Mouse (Mus musculus): ENCODE measurements around the gene Sh3tc1. TPM values are rescaled to one million over a fixed set of nuclear protein-coding genes. Genes with fewer than 3 reads are reported as not detected.

Sh3tc1 gene
- polyA plus RNA-seq, 1 experiment = 1.4 TPM

GRCm38 (mm10) chr5:35666152-35666551, 73.6 kb downstream of the Sh3tc1 start:
- no peak overlapping the region for H3K4me3 ChIP-seq (ENCODE audit: insufficient read depth, low read length)
- TF ChIP-seq CTCF (IDR thresholded peaks at IDR 0.05; ENCODE audit: extremely low read depth, insufficient read depth, low read length) (no peak), POLR2A (IDR thresholded peaks at IDR 0.05; ENCODE audit: extremely low read depth, insufficient read depth, low read length) (no peak)
- H3K27ac ChIP-seq (ENCODE audit: insufficient read depth, low read length) = no peak overlapping the region
- no peaks in the 10 kb centered on the region for H3K4me1 ChIP-seq (ENCODE audit: control insufficient read depth, insufficient read depth, low read length)

DNA sequence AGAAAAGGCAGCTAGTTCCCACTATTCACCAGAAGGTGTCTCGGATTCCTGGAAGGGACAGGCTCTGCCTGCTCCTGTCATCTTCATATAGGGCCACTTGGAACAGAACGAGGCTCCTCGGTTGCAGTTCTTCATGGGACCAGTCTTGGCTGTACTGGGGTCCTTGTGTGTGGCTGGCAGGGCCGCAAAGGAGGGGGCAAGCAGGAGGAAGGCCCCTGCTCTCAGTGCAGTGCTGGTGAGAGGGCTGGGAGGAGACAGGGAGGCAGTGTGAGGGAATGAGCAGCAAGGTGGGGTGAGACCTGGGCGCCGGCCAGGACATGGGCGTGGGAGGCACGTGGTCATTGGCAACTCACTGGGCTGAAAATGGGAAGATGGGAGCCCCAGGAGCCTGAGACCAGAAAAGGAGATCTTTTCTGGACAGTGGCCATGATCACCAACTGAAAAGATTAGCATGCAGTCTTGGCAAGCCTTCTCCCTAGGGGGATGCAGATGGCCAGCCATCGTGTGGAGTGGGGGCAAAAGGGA, 77.7 kb downstream of the Sh3tc1 start:
- TF ChIP-seq POLR2A (IDR thresholded peaks at IDR 0.05; ENCODE audit: extremely low read depth, insufficient read depth, low read length) (no peak), CTCF (IDR thresholded peaks at IDR 0.05; ENCODE audit: extremely low read depth, insufficient read depth, low read length) (no peak)
- H3K4me3 ChIP-seq (ENCODE audit: insufficient read depth, low read length) = no peak overlapping the region
- no peak overlapping the region for H3K27ac ChIP-seq (ENCODE audit: insufficient read depth, low read length)
- no peaks in the 10 kb centered on the region for H3K4me1 ChIP-seq (ENCODE audit: control insufficient read depth, insufficient read depth, low read length)

DNA sequence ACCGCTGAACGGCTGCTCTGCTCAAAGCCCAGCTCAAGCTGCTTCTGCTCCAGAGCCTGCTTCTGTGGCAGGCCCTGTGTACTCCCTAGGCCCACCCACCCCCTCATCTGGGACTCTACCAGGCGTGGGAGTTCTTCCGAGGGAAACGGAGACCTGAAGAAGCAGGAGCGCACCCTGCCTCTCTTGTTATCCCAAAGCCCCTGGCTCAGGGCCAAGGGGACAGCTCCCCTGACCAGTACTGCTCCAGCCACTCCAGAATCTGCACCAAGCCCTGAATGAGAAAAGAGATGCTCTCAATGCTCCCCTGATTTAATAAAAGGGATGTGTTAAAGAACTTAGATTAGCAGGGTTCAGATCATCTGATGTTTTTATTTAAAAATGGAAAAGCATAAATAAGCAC, 78.6 kb downstream of the Sh3tc1 start:
- no peaks in the 10 kb centered on the region for H3K4me1 ChIP-seq (ENCODE audit: control insufficient read depth, insufficient read depth, low read length)
- H3K27ac ChIP-seq (ENCODE audit: insufficient read depth, low read length) = no peak overlapping the region
- no peak for TF ChIP-seq POLR2A (IDR thresholded peaks at IDR 0.05; ENCODE audit: extremely low read depth, insufficient read depth, low read length)
- TF ChIP-seq CTCF (IDR thresholded peaks at IDR 0.05; ENCODE audit: extremely low read depth, insufficient read depth, low read length) = no peak
- no peak overlapping the region for H3K4me3 ChIP-seq (ENCODE audit: insufficient read depth, low read length)

DNA sequence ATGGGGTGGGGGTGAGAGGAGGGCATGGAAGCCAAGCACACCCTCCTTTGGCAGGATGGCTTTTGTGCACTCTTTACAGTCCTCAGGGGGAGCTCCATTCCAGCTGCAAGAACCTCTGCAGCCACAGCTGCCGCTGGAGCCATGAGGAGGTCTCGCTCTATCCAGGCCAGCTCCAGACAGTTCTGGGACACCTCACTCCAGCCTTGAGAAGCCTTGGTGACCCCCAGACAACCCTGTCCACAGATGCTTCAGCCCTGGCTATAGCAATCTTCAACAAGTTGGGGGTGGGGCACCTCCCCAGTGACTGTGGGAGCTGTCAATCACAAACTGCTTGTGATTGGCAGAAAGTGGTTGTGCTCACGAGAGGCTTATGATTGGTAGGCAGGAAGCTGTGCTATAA, 80.3 kb downstream of the Sh3tc1 start:
- TF ChIP-seq POLR2A (IDR thresholded peaks at IDR 0.05; ENCODE audit: extremely low read depth, insufficient read depth, low read length) (no peak), CTCF (IDR thresholded peaks at IDR 0.05; ENCODE audit: extremely low read depth, insufficient read depth, low read length) (no peak)
- H3K4me3 ChIP-seq (ENCODE audit: insufficient read depth, low read length) = no peak overlapping the region
- no peaks in the 10 kb centered on the region for H3K4me1 ChIP-seq (ENCODE audit: control insufficient read depth, insufficient read depth, low read length)
- no peak overlapping the region for H3K27ac ChIP-seq (ENCODE audit: insufficient read depth, low read length)

- Histone ChIP-seq H3K4me3 (ENCODE audit: insufficient read depth, low read length) (no peak overlapping the region), H3K27ac (ENCODE audit: insufficient read depth, low read length) (no peak overlapping the region), H3K4me1 (ENCODE audit: control insufficient read depth, insufficient read depth, low read length) (no peaks in the 10 kb centered on the region)
- TF ChIP-seq CTCF (IDR thresholded peaks at IDR 0.05; ENCODE audit: extremely low read depth, insufficient read depth, low read length) = no peak
- no peak for TF ChIP-seq POLR2A (IDR thresholded peaks at IDR 0.05; ENCODE audit: extremely low read depth, insufficient read depth, low read length)
These were observed 83.9 kb downstream of the Sh3tc1 start for GRCm38 (mm10) chr5:35655753-35656485.

DNA sequence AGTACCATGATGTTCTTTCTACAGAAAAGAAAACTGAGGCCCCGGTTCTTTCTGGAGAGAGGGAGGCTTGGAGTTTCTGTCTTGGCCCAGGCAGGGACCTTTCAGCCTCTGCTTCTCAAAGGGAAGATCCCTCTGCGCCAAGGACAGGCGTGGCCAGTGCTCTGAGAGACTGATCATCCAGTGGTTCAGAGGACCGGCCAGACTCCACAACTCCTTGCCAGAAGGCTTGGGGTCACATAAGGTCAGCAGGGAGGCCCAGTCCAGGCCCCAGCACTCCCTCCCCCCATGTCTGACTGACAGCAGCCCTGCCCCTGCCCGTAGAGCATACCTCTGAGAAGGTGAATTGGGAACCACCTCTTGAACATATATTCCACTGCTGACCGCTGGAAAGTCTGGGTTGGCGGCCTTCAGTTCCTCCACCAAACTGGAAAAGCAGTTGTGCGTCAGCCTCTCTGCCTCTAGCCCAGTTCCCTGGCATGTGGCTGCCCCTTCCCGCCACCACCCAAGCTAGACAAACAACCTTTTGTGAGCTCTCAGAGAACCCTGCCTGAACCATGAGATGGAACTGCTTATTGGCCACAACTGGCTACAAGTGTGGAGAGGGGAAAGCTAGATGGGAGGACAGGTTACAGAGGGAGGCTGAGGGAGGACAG, 85.9 kb downstream of the Sh3tc1 start:
- Histone ChIP-seq H3K4me1 (ENCODE audit: control insufficient read depth, insufficient read depth, low read length) (no peaks in the 10 kb centered on the region), H3K27ac (ENCODE audit: insufficient read depth, low read length) (no peak overlapping the region), H3K4me3 (ENCODE audit: insufficient read depth, low read length) (no peak overlapping the region)
- TF ChIP-seq POLR2A (IDR thresholded peaks at IDR 0.05; ENCODE audit: extremely low read depth, insufficient read depth, low read length) (no peak), CTCF (IDR thresholded peaks at IDR 0.05; ENCODE audit: extremely low read depth, insufficient read depth, low read length) (no peak)

GRCm38 (mm10) chr5:35652872-35653271, 86.9 kb downstream of the Sh3tc1 start:
- Histone ChIP-seq H3K27ac (ENCODE audit: insufficient read depth, low read length) (no peak overlapping the region), H3K4me3 (ENCODE audit: insufficient read depth, low read length) (no peak overlapping the region), H3K4me1 (ENCODE audit: control insufficient read depth, insufficient read depth, low read length) (no peaks in the 10 kb centered on the region)
- no peak for TF ChIP-seq CTCF (IDR thresholded peaks at IDR 0.05; ENCODE audit: extremely low read depth, insufficient read depth, low read length)
- TF ChIP-seq POLR2A (IDR thresholded peaks at IDR 0.05; ENCODE audit: extremely low read depth, insufficient read depth, low read length) = no peak

DNA sequence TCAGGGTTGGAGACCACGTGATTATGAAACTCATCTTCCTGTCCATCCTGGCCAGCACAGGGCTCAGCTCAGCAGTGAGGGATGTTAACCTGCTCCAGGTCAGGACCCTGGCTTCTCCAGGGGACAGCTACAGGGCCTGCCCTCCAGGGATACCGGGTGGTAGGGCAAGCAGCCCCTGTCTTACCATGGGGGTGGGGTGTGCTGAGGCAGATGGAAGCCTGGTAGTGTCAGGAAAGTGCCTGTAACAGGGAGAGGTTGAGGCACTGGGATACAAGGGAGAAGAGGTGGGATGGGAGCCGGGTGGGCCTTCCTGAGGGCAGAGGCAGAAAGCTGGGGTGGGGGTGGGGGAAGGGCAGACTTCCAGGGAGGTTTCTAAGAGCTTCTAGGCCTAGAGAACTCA, 87.5 kb downstream of the Sh3tc1 start:
- Histone ChIP-seq H3K27ac (ENCODE audit: insufficient read depth, low read length) (no peak overlapping the region), H3K4me1 (ENCODE audit: control insufficient read depth, insufficient read depth, low read length) (no peaks in the 10 kb centered on the region), H3K4me3 (ENCODE audit: insufficient read depth, low read length) (no peak overlapping the region)
- no peak for TF ChIP-seq POLR2A (IDR thresholded peaks at IDR 0.05; ENCODE audit: extremely low read depth, insufficient read depth, low read length)
- no peak for TF ChIP-seq CTCF (IDR thresholded peaks at IDR 0.05; ENCODE audit: extremely low read depth, insufficient read depth, low read length)

- Histone ChIP-seq H3K4me1 (ENCODE audit: control insufficient read depth, insufficient read depth, low read length) (no peaks in the 10 kb centered on the region), H3K4me3 (ENCODE audit: insufficient read depth, low read length) (no peak overlapping the region), H3K27ac (ENCODE audit: insufficient read depth, low read length) (no peak overlapping the region)
- TF ChIP-seq POLR2A (IDR thresholded peaks at IDR 0.05; ENCODE audit: extremely low read depth, insufficient read depth, low read length) (no peak), CTCF (IDR thresholded peaks at IDR 0.05; ENCODE audit: extremely low read depth, insufficient read depth, low read length) (no peak)
These were observed 91.6 kb downstream of the Sh3tc1 start for GRCm38 (mm10) chr5:35648230-35648629.

DNA sequence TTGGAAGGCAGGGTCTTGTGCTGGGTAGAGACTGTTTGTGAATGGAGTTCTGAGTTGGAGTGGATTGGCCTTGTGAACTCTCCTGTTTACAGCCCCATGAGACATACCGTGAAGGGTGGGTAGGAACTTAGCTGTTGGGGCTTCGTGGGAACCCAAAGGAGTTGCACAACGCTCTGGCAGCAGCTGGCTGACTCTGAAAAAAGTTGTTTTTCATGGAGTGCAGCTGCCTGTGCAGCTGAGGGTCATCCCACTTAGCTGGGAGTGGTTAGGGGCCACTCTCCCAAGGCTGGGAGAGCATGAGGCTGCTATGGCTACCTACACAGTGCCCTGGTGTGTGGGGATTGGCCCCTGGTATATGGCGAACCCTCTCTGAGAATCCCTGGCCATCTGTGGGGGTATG, 92.2 kb downstream of the Sh3tc1 start:
- no peak overlapping the region for H3K27ac ChIP-seq (ENCODE audit: insufficient read depth, low read length)
- no peak overlapping the region for H3K4me3 ChIP-seq (ENCODE audit: insufficient read depth, low read length)
- H3K4me1 ChIP-seq (ENCODE audit: control insufficient read depth, insufficient read depth, low read length) = no peaks in the 10 kb centered on the region
- TF ChIP-seq POLR2A (IDR thresholded peaks at IDR 0.05; ENCODE audit: extremely low read depth, insufficient read depth, low read length) = no peak
- TF ChIP-seq CTCF (IDR thresholded peaks at IDR 0.05; ENCODE audit: extremely low read depth, insufficient read depth, low read length) = no peak

Other genes with a start within 250 kb of the Sh3tc1 start
- gene Cpz, start 214.3 kb downstream of the Sh3tc1 start, polyA plus RNA-seq (2012; rRNA removed) = 0.28 and 0.48 TPM in 2 replicates
- 6.1 and 6.7 TPM in 2 replicates for gene Trmt44, start 164.9 kb downstream of the Sh3tc1 start, polyA plus RNA-seq (2012; rRNA removed)
- gene Acox3, start 156.9 kb downstream of the Sh3tc1 start, polyA plus RNA-seq (2012; rRNA removed) = 30.5 and 31.5 TPM in 2 replicates
- 6.5 and 6.9 TPM in 2 replicates for gene Htra3, start 60.2 kb downstream of the Sh3tc1 start, polyA plus RNA-seq (2012; rRNA removed)
- 145 and 176 TPM in 2 replicates for gene Ablim2, start 17.9 kb upstream of the Sh3tc1 start, polyA plus RNA-seq (2012; rRNA removed)
- 12.3 and 14.1 TPM in 2 replicates for gene Afap1, start 153.3 kb upstream of the Sh3tc1 start, polyA plus RNA-seq (2012; rRNA removed)